Comparison of ENCODE assay signal across 9 mouse cellular contexts in genomic region chr19:44389507-44389906, GRCm38 (mm10). TPM values are rescaled to one million over a fixed set of nuclear protein-coding genes. Genes with fewer than 3 reads are reported as not detected.
DNase-seq lines count a peak whose midpoint lies in the region; ATAC-seq lines count a peak whose summit lies in the region.
"Had no signal": no experiment of that assay in that cellular context is flagged by ENCODE, and none has a peak within 500 bp of the region (broad histone marks: within the 10 kb centered on the region; RNA-seq: fewer than 3 reads in every experiment).

No protein-coding gene starts in this region.

- no peak overlapping the region for H3K4me2 ChIP-seq in forebrain, embryonic 12.5 days
- no peak overlapping the region; the same call in 1 of the 2 replicates for H3K4me2 ChIP-seq in forebrain, embryonic 13.5 days
- H3K4me2 ChIP-seq in liver, embryonic 15.5 days: peak overlapping the region; percentile 92
- no peak overlapping the region for H3K4me2 ChIP-seq in kidney, embryonic 14.5 days (replicated peaks; ENCODE audit: low read depth, low read length)

- H3K36me3 ChIP-seq in forebrain, embryonic 12.5 days (replicated peaks): no peaks in the 10 kb centered on the region; the same call in 1 of the 2 replicates
- no peaks in the 10 kb centered on the region for H3K36me3 ChIP-seq in forebrain, embryonic 13.5 days (ENCODE audit: poor library complexity, severe bottlenecking)
- H3K36me3 ChIP-seq in embryonic facial prominence, embryonic 10.5 days (replicated peaks): peaks cover 7% of the 10 kb centered on the region
- no peaks in the 10 kb centered on the region for H3K36me3 ChIP-seq in liver, embryonic 15.5 days (replicated peaks)
- H3K36me3 ChIP-seq in kidney, embryonic 14.5 days (ENCODE audit: control insufficient read depth, insufficient read depth, low read length): no peaks in the 10 kb centered on the region

- H3K9me3 ChIP-seq in forebrain, embryonic 12.5 days: no peaks in the 10 kb centered on the region
- no peaks in the 10 kb centered on the region for H3K9me3 ChIP-seq in forebrain, embryonic 13.5 days (replicated peaks)
- no peaks in the 10 kb centered on the region for H3K9me3 ChIP-seq in embryonic facial prominence, embryonic 10.5 days
- H3K9me3 ChIP-seq in liver, embryonic 15.5 days (replicated peaks): no peaks in the 10 kb centered on the region
- H3K9me3 ChIP-seq in kidney, embryonic 14.5 days (ENCODE audit: control insufficient read depth, low read length): no peaks in the 10 kb centered on the region

- ATAC-seq in forebrain, embryonic 12.5 days (ENCODE audit: low FRiP score): no peak
- no peak for ATAC-seq in forebrain, embryonic 13.5 days
- ATAC-seq in liver, embryonic 15.5 days (ENCODE audit: insufficient read depth): no peak
- ATAC-seq in kidney, embryonic 14.5 days (ENCODE audit: low FRiP score, low TSS enrichment): no peak

- H3K9ac ChIP-seq in forebrain, embryonic 12.5 days: 0 out of 2 replicates have a peak overlapping the region, but pooled peaks have one; percentile 61
- H3K9ac ChIP-seq in forebrain, embryonic 13.5 days: no peak overlapping the region
- peak overlapping the region; percentile 63; the same call in 1 of the 2 replicates for H3K9ac ChIP-seq in liver, embryonic 15.5 days
- H3K9ac ChIP-seq in kidney, embryonic 14.5 days (ENCODE audit: low read depth, low read length): no peak overlapping the region

- H3K27ac ChIP-seq in forebrain, embryonic 12.5 days: no peak overlapping the region
- no peak overlapping the region for H3K27ac ChIP-seq in forebrain, embryonic 13.5 days
- H3K27ac ChIP-seq in embryonic facial prominence, embryonic 10.5 days (replicated peaks): peak overlapping the region; percentile 96; the same call in 1 of the 2 replicates
- peak overlapping the region; percentile 94 for H3K27ac ChIP-seq in liver, embryonic 15.5 days (replicated peaks)
- no peak overlapping the region for H3K27ac ChIP-seq in kidney, embryonic 14.5 days (ENCODE audit: low read depth, low read length)

- peaks cover 18% of the 10 kb centered on the region for H3K4me1 ChIP-seq in forebrain, embryonic 12.5 days
- H3K4me1 ChIP-seq in forebrain, embryonic 13.5 days: peaks cover 16% of the 10 kb centered on the region
- H3K4me1 ChIP-seq in embryonic facial prominence, embryonic 10.5 days: peaks cover 30% of the 10 kb centered on the region
- H3K4me1 ChIP-seq in liver, embryonic 15.5 days (replicated peaks): peaks cover 90% of the 10 kb centered on the region
- peaks cover 9% of the 10 kb centered on the region; the same call in 1 of the 2 replicates for H3K4me1 ChIP-seq in kidney, embryonic 14.5 days (ENCODE audit: control insufficient read depth, insufficient read depth, low read length)

- H3K27me3 ChIP-seq in forebrain, embryonic 12.5 days: no peaks in the 10 kb centered on the region
- no peaks in the 10 kb centered on the region for H3K27me3 ChIP-seq in forebrain, embryonic 13.5 days
- no peaks in the 10 kb centered on the region for H3K27me3 ChIP-seq in embryonic facial prominence, embryonic 10.5 days (replicated peaks; ENCODE audit: low read depth, poor library complexity, severe bottlenecking)
- no peaks in the 10 kb centered on the region for H3K27me3 ChIP-seq in liver, embryonic 15.5 days
- no peaks in the 10 kb centered on the region for H3K27me3 ChIP-seq in kidney, embryonic 14.5 days (ENCODE audit: control insufficient read depth, insufficient read depth, low read length)

- 12% methylated on average over 1 of the region's 1 CpGs for WGBS in forebrain, embryonic 12.5 days
- 11% methylated on average over 1 of the region's 1 CpGs for WGBS in forebrain, embryonic 13.5 days
- WGBS in embryonic facial prominence, embryonic 10.5 days: 2% methylated on average over 1 of the region's 1 CpGs
- 58% methylated on average over 1 of the region's 1 CpGs for WGBS in liver, embryonic 15.5 days (ENCODE audit: insufficient replicate concordance)
- 13% methylated on average over 1 of the region's 1 CpGs for WGBS in kidney, embryonic 14.5 days

- peak; percentile 56 for DNase-seq in 3134 (ENCODE audit: extremely low read depth, insufficient read length, low spot score)
- no peak for DNase-seq in embryonic facial prominence, embryonic 10.5 days (ENCODE audit: low spot score)
- no peak for DNase-seq in layer of hippocampus, postnatal 14 days (ENCODE audit: low spot score in 2 of 2)
- DNase-seq in right cerebral cortex, adult 18-20 months: no peak
- DNase-seq: cerebellum, adult 8-10 months had no signal

- H3K4me3 ChIP-seq in forebrain, embryonic 12.5 days (replicated peaks): no peak overlapping the region
- H3K4me3 ChIP-seq in forebrain, embryonic 13.5 days: no peak overlapping the region
- peak overlapping the region; percentile 68; the same call in 1 of the 2 replicates for H3K4me3 ChIP-seq in embryonic facial prominence, embryonic 10.5 days
- peak overlapping the region; percentile 64; the same call in 1 of the 2 replicates for H3K4me3 ChIP-seq in liver, embryonic 15.5 days (replicated peaks)
- no peak overlapping the region for H3K4me3 ChIP-seq in kidney, embryonic 14.5 days (ENCODE audit: low read length)

RNA-seq across cellular contexts. Expression of gene Scd1, which starts 18.2 kb away (rescaled TPM):
- 10.6 and 10.8 TPM in 2 replicates for polyA plus RNA-seq in forebrain, embryonic 12.5 days (2016; fragmentation: Nextera tagmentation; extraction: Ambion mirVana)
- 3.0 and 4.5 TPM in 2 replicates for polyA plus RNA-seq in forebrain, embryonic 13.5 days (2015; fragmentation: Nextera tagmentation; extraction: Ambion mirVana)
- 15.3 and 17.9 TPM in 2 replicates for polyA plus RNA-seq in embryonic facial prominence, embryonic 10.5 days (2016; fragmentation: Nextera tagmentation; extraction: Ambion mirVana)
- polyA plus RNA-seq in liver, embryonic 15.5 days (2015; fragmentation: Nextera tagmentation; extraction: Ambion mirVana): 17.6 and 17.8 TPM in 2 replicates
- total RNA-seq in layer of hippocampus, postnatal 14 days (2021): 100 to 1,000 TPM; 147 to 154 TPM
- 2.7 and 5.2 TPM in 2 replicates for polyA plus RNA-seq in kidney, embryonic 14.5 days (2014; fragmentation: Nextera tagmentation; extraction: Ambion mirVana)

RNA-seq across cellular contexts. Expression of gene Scd4, which starts 56.6 kb away (rescaled TPM):
- 0.15 and 0.29 TPM in 2 replicates for polyA plus RNA-seq in forebrain, embryonic 12.5 days (2016; fragmentation: Nextera tagmentation; extraction: Ambion mirVana)
- 0.16 and 0.23 TPM in 2 replicates for polyA plus RNA-seq in forebrain, embryonic 13.5 days (2015; fragmentation: Nextera tagmentation; extraction: Ambion mirVana)
- polyA plus RNA-seq in embryonic facial prominence, embryonic 10.5 days (2016; fragmentation: Nextera tagmentation; extraction: Ambion mirVana): 0.05 and 0.10 TPM in 2 replicates
- 0.03 TPM in 1 of 2 replicates, not detected in the other for polyA plus RNA-seq in liver, embryonic 15.5 days (2015; fragmentation: Nextera tagmentation; extraction: Ambion mirVana)
- 1 to 10 TPM; 2.5 to 2.6 TPM for total RNA-seq in layer of hippocampus, postnatal 14 days (2021)
- polyA plus RNA-seq in kidney, embryonic 14.5 days (2014; fragmentation: Nextera tagmentation; extraction: Ambion mirVana): 0.11 TPM in 1 of 2 replicates, not detected in the other

Comparison
In these comparisons a context has a peak if more than half of its experiments do, and no peak if none do; other contexts are left out.
1. H3K9ac ChIP-seq: peak in forebrain, embryonic 12.5 days (single experiment) and liver, embryonic 15.5 days (single experiment); none in forebrain, embryonic 13.5 days (single experiment) and kidney, embryonic 14.5 days (single experiment).
2. H3K27ac ChIP-seq: peak in embryonic facial prominence, embryonic 10.5 days (single experiment) and liver, embryonic 15.5 days (single experiment); none in forebrain, embryonic 12.5 days (single experiment), forebrain, embryonic 13.5 days (single experiment) and kidney, embryonic 14.5 days (single experiment).
3. H3K4me3 ChIP-seq: peak in embryonic facial prominence, embryonic 10.5 days (single experiment) and liver, embryonic 15.5 days (single experiment); none in forebrain, embryonic 12.5 days (single experiment), forebrain, embryonic 13.5 days (single experiment) and kidney, embryonic 14.5 days (single experiment).